Mouse (Mus musculus): Measurements from ENCODE around the gene Hoxc6. TPM values are rescaled to one million over a fixed set of nuclear protein-coding genes. Genes with fewer than 3 reads are reported as not detected.
A peak's percentile ranks its signal among the peaks of the same experiment; 100 is the strongest.

Gene Hoxc6
- polyA plus RNA-seq, 1 experiment from 2014 or later = 6.1 TPM

DNA sequence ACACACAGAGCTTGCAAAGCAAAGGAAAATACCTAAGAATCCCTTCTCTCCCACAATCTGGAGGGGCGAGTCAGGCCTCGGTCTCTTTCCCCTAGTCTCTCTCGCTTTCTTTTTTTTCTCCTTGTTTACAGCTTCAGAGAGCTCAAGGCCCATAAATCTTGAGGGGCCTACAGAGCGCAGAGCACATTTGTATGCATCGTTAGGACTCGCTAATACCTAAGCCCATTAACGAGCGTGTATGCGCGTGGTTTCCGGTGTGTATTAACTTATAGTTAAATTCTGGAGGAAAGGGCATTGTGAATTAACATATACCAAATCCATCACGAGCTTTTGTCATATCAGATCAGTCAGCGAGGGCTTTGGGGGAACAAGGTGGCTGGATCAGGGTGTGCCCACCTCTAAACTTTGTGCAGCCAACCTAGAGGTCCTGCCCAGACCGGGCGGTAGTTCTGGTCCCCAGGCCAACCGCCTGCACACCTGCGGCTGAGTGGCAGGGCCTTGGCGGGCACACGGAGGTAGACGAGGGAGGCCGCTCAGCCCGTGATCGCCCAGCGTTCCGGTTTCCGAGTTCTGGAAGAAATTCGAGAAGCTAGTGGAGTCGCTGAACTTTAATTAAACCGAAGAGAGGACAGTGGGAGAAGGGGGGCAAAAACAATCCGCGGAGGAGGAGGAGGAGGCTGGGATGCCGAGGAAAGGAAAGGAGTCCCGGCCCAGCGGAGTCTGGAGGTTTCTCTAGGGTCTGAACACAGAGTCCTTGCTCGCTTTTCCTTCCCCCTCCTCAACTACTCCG lies 62.5 kb downstream of the Hoxc6 start:
- Histone ChIP-seq H3K4me3 (ENCODE audit: low read depth, low read length) (peak overlapping the region; percentile 38), H3K27me3 (replicated peaks; ENCODE audit: control insufficient read depth, insufficient read depth, low read length) (0 out of 2 replicates have a peak, but pooled peaks cover 3% of the 10 kb centered on the region), H3K27ac (ENCODE audit: low read depth) (peak overlapping the region; percentile 96), H3K9me3 (ENCODE audit: control insufficient read depth, low read length) (no peaks in the 10 kb centered on the region), H3K9ac (ENCODE audit: low read length) (peak overlapping the region; percentile 74), H3K4me2 (ENCODE audit: low read length) (peak overlapping the region; percentile 72), H3K4me1 (replicated peaks; ENCODE audit: control insufficient read depth, insufficient read depth, low read length) (peaks cover 40% of the 10 kb centered on the region), H3K36me3 (ENCODE audit: control insufficient read depth, insufficient read depth, low read length) (no peaks in the 10 kb centered on the region)
- ATAC-seq (replicated peaks; ENCODE audit: low FRiP score, low TSS enrichment, low read depth) (peak; percentile 66), DNase-seq (ENCODE audit: low spot score) (peak; percentile 84)
- 5% methylated on average over 36 of the region's 36 CpGs for WGBS

DNA sequence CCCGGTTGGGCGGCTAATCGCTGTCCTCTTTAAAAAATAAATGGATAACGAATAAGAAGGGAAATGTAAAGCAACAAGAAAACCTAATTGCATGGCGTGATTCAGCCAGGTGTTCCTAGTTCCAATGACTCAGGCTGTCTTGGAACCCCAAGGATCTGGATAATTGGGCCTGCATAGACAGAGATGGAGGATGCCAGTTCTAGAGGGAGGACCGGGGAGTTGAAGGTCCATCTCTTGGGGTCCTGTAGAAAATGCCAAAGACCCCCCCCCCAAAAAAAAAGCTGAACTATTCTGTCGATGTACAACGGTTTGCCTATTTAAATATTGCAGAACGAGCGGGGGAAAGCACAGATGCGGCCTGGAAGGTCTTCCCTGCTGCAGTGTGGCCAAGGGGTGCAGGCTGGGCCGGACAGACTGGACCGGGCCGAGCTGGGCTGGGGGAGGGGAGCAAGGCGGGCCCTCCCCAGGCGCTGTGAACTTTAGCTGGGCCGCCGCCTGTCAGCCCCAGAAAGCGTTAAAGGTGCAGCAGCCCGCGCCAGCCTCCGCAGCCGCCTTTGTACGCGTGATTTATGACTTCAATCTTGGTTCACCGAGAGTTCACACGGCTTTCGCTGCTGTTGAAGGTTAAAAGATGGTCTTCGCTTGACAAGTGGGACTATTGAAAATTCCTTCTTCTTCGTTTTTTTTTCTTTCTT lies 63.2 kb downstream of the Hoxc6 start:
- H3K4me1 ChIP-seq (replicated peaks; ENCODE audit: control insufficient read depth, insufficient read depth, low read length) = peaks cover 44% of the 10 kb centered on the region
- no peaks in the 10 kb centered on the region for H3K36me3 ChIP-seq (ENCODE audit: control insufficient read depth, insufficient read depth, low read length)
- peak overlapping the region; percentile 74 for H3K9ac ChIP-seq (ENCODE audit: low read length)
- WGBS = under 1% methylated on average over 30 of the region's 30 CpGs
- no peaks in the 10 kb centered on the region for H3K9me3 ChIP-seq (ENCODE audit: control insufficient read depth, low read length)
- H3K27ac ChIP-seq (ENCODE audit: low read depth) = peak overlapping the region; percentile 96
- DNase-seq (ENCODE audit: low spot score) (peak; percentile 89), ATAC-seq (replicated peaks; ENCODE audit: low FRiP score, low TSS enrichment, low read depth) (peak; percentile 68)
- peak overlapping the region; percentile 72 for H3K4me2 ChIP-seq (ENCODE audit: low read length)
- H3K27me3 ChIP-seq (replicated peaks; ENCODE audit: control insufficient read depth, insufficient read depth, low read length) = 0 out of 2 replicates have a peak, but pooled peaks cover 3% of the 10 kb centered on the region
- peak overlapping the region; percentile 38 for H3K4me3 ChIP-seq (ENCODE audit: low read depth, low read length)

MicroRNAs within 50 kb of the gene (microRNA counts, 519-probe panel; counts per million panel counts)
- microRNA mmu-miR-615-3p (not detected), microRNA mmu-miR-615-5p (not detected)

Small RNA genes lying within 50 kb of the gene (microRNA-seq; reads per million reads assigned to microRNA genes)
- gene Mir196a-2 (422 reads per million, percentile 71 among the genes with 10 or more reads in this experiment), gene Mir615 (2,057 reads per million, percentile 84 among the genes with 10 or more reads in this experiment)

Other genes with a start within 250 kb of the Hoxc6 start
- gene Hoxc13, start 77.2 kb upstream of the Hoxc6 start, polyA plus RNA-seq (2014; fragmentation: Nextera tagmentation; extraction: Ambion mirVana) = not detected in 2 replicates
- gene Hoxc12, start 61.5 kb upstream of the Hoxc6 start, polyA plus RNA-seq (2014; fragmentation: Nextera tagmentation; extraction: Ambion mirVana) = not detected in 2 replicates
- 0.11 TPM in 2 replicates for gene Hoxc11, start 43.8 kb upstream of the Hoxc6 start, polyA plus RNA-seq (2014; fragmentation: Nextera tagmentation; extraction: Ambion mirVana)
- gene Hoxc10, start 31.5 kb upstream of the Hoxc6 start, polyA plus RNA-seq (2014; fragmentation: Nextera tagmentation; extraction: Ambion mirVana) = 2.6 and 3.1 TPM in 2 replicates
- 12.2 and 14.1 TPM in 2 replicates for gene Hoxc5, start 30.8 kb upstream of the Hoxc6 start, polyA plus RNA-seq (2014; fragmentation: Nextera tagmentation; extraction: Ambion mirVana)
- 1.7 and 1.9 TPM in 2 replicates for gene Hoxc9, start 21.8 kb upstream of the Hoxc6 start, polyA plus RNA-seq (2014; fragmentation: Nextera tagmentation; extraction: Ambion mirVana)
- gene Hoxc8, start 7.7 kb upstream of the Hoxc6 start, polyA plus RNA-seq (2014; fragmentation: Nextera tagmentation; extraction: Ambion mirVana) = 9.5 and 11.9 TPM in 2 replicates
- gene Hoxc4, start 20.7 kb downstream of the Hoxc6 start, polyA plus RNA-seq (2014; fragmentation: Nextera tagmentation; extraction: Ambion mirVana) = 14.6 and 15.6 TPM in 2 replicates
- gene Smug1, start 168.8 kb downstream of the Hoxc6 start, polyA plus RNA-seq (2014; fragmentation: Nextera tagmentation; extraction: Ambion mirVana) = 21.8 and 23.5 TPM in 2 replicates
- 118 and 123 TPM in 2 replicates for gene Cbx5, start 241.6 kb downstream of the Hoxc6 start, polyA plus RNA-seq (2014; fragmentation: Nextera tagmentation; extraction: Ambion mirVana)
- 837 and 906 TPM in 2 replicates for gene Hnrnpa1, start 242.2 kb downstream of the Hoxc6 start, polyA plus RNA-seq (2014; fragmentation: Nextera tagmentation; extraction: Ambion mirVana)